Mouse (Mus musculus) embryonic fibroblast, embryonic 13.5 days (primary cell): Measurements from ENCODE around the gene Rapgef5.

Experiments
- CTCF ChIP-seq: IDR thresholded peaks from 2 replicates; pipeline ENCODE4 v1.5.1; 2011; ENCODE audit warnings: mild to moderate bottlenecking, control low read depth, low read length, moderate library complexity, borderline replicate concordance; ENCODE audit not compliant: insufficient read depth
- POLR2A ChIP-seq: IDR thresholded peaks from 2 replicates; pipeline ENCODE4 v1.6.1; 2011; ENCODE audit warnings: low read depth, mild to moderate bottlenecking, control low read depth, low read length, moderate library complexity

GRCm38 (mm10) chr12:117683984-117684383, 167.7 kb downstream of the Rapgef5 start:
- TF ChIP-seq POLR2A (no peak), CTCF (no peak)
